Mouse (Mus musculus) subcutaneous adipose tissue, adult 2 months (tissue): ENCODE measurements around the gene Ripk3. TPM values are rescaled to one million over a fixed set of nuclear protein-coding genes. Genes with fewer than 3 reads are reported as not detected.

ENCODE experiments used
- polyA plus RNA-seq: library from polyadenylated mRNA; depleted of rRNA; stranded (reverse); fragments of >200 nt; gene quantifications from 2 replicates; pipeline ENCODE4 v1.2.3, GENCODE M21; 2012; ENCODE audit warnings: low replicate concordance; rRNA removed

Gene Ripk3
- polyA plus RNA-seq, result 14.6 and 21.8 TPM in 2 replicates

GRCm38 (mm10) chr14:55788256-55789050, at the start of gene Ripk3:
Gene Ripk3, minus strand, starts transcription at chr14:55788865.

GRCm38 (mm10) chr14:55822991-55823762, 34.5 kb upstream of the Ripk3 start, which contains the start of gene Nfatc4:
Gene Nfatc4, plus strand, starts transcription at chr14:55823144.

GRCm38 (mm10) chr14:55783958-55784235, 4.8 kb downstream of the Ripk3 start, which contains the start of gene Adcy4:
Gene Adcy4, minus strand, starts transcription at chr14:55784095.

GRCm38 (mm10) chr14:55765696-55766095, 23.0 kb downstream of the Ripk3 start, which contains the start of gene Ltb4r1:
Gene Ltb4r1, plus strand, starts transcription at chr14:55765962.

GRCm38 (mm10) chr14:55761163-55761562, 27.5 kb downstream of the Ripk3 start, which contains the start of gene Ltb4r2:
Gene Ltb4r2, plus strand, starts transcription at chr14:55761428.

GRCm38 (mm10) chr14:55758363-55758784, 30.3 kb downstream of the Ripk3 start, which contains the start of gene Cideb:
Gene Cideb, minus strand, starts transcription at chr14:55758458.

GRCm38 (mm10) chr14:55745180-55745860, 43.3 kb downstream of the Ripk3 start, which contains the start of the genes Dhrs1 and Nop9:
Gene Dhrs1, minus strand, starts transcription at chr14:55745690.
Gene Nop9, plus strand, starts transcription at chr14:55745693.

Other genes starting within 250 kb of the Ripk3 start
- gene Pck2, start 248.6 kb downstream of the Ripk3 start, polyA plus RNA-seq, result 44.1 and 72.2 TPM in 2 replicates
- gene Dcaf11, start 228.9 kb downstream of the Ripk3 start, polyA plus RNA-seq, result 79.4 and 81.9 TPM in 2 replicates
- gene A730061H03Rik, start 228.5 kb downstream of the Ripk3 start, polyA plus RNA-seq, result 2.9 and 3.1 TPM in 2 replicates
- gene Fitm1, start 213.2 kb downstream of the Ripk3 start, polyA plus RNA-seq, result 0.68 and 2.5 TPM in 2 replicates
- 111 and 123 TPM in 2 replicates for gene Psme1, start 210.7 kb downstream of the Ripk3 start, polyA plus RNA-seq
- gene Emc9, start 203.6 kb downstream of the Ripk3 start, polyA plus RNA-seq, result 34.6 and 113 TPM in 2 replicates
- 133 and 138 TPM in 2 replicates for gene Psme2, start 197.8 kb downstream of the Ripk3 start, polyA plus RNA-seq
- gene Rnf31, start 197.2 kb downstream of the Ripk3 start, polyA plus RNA-seq, result 27.9 and 42.1 TPM in 2 replicates
- gene Irf9, start 185.3 kb downstream of the Ripk3 start, polyA plus RNA-seq, result 39.3 and 81.5 TPM in 2 replicates
- gene Rec8, start 170.8 kb downstream of the Ripk3 start, polyA plus RNA-seq, result 0.10 and 23.9 TPM in 2 replicates
- gene Ipo4, start 152.9 kb downstream of the Ripk3 start, polyA plus RNA-seq, result 115 and 240 TPM in 2 replicates
- 1.3 and 8.1 TPM in 2 replicates for gene Gm49378, start 151.0 kb downstream of the Ripk3 start, polyA plus RNA-seq
- gene Tm9sf1, start 145.1 kb downstream of the Ripk3 start, polyA plus RNA-seq, result 73.5 and 94.8 TPM in 2 replicates
- gene Tssk4, start 138.7 kb downstream of the Ripk3 start, polyA plus RNA-seq, result 0.77 and 1.5 TPM in 2 replicates
- 31.3 and 35.2 TPM in 2 replicates for gene Mdp1, start 128.4 kb downstream of the Ripk3 start, polyA plus RNA-seq
- gene Gmpr2, start 116.9 kb downstream of the Ripk3 start, polyA plus RNA-seq, result 28.6 and 31.3 TPM in 2 replicates
- 292 and 416 TPM in 2 replicates for gene Nedd8, start 116.7 kb downstream of the Ripk3 start, polyA plus RNA-seq
- gene Tinf2, start 107.0 kb downstream of the Ripk3 start, polyA plus RNA-seq, result 12.3 and 17.1 TPM in 2 replicates
- gene Tgm1, start 74.9 kb downstream of the Ripk3 start, polyA plus RNA-seq, result 0.60 and 2.2 TPM in 2 replicates
- gene Rabggta, start 66.6 kb downstream of the Ripk3 start, polyA plus RNA-seq, result 34.6 and 47.9 TPM in 2 replicates
- gene Dhrs1, start 43.2 kb downstream of the Ripk3 start, polyA plus RNA-seq, result 95.6 and 110 TPM in 2 replicates
- gene Nop9, start 43.2 kb downstream of the Ripk3 start, polyA plus RNA-seq, result 14.6 and 30.0 TPM in 2 replicates
- gene Cideb, start 30.4 kb downstream of the Ripk3 start, polyA plus RNA-seq, result 2.5 and 4.1 TPM in 2 replicates
- 0.06 and 0.14 TPM in 2 replicates for gene Ltb4r2, start 27.4 kb downstream of the Ripk3 start, polyA plus RNA-seq
- gene Ltb4r1, start 22.9 kb downstream of the Ripk3 start, polyA plus RNA-seq, result 2.3 and 4.5 TPM in 2 replicates
- 29.4 and 44.4 TPM in 2 replicates for gene Adcy4, start 4.8 kb downstream of the Ripk3 start, polyA plus RNA-seq
- gene Nfatc4, start 34.3 kb upstream of the Ripk3 start, polyA plus RNA-seq, result 17.6 and 94.3 TPM in 2 replicates
- 5.7 and 24.4 TPM in 2 replicates for gene Nynrin, start 65.1 kb upstream of the Ripk3 start, polyA plus RNA-seq
- gene Cbln3, start 95.5 kb upstream of the Ripk3 start, polyA plus RNA-seq, result 0.13 and 0.48 TPM in 2 replicates
- gene Khnyn, start 96.1 kb upstream of the Ripk3 start, polyA plus RNA-seq, result 17.0 and 28.5 TPM in 2 replicates
- gene Sdr39u1, start 111.4 kb upstream of the Ripk3 start, polyA plus RNA-seq, result 66.2 and 69.6 TPM in 2 replicates
- 2.2 and 10.2 TPM in 2 replicates for gene Cma1, start 155.8 kb upstream of the Ripk3 start, polyA plus RNA-seq
- gene Cma2, start 162.1 kb upstream of the Ripk3 start, polyA plus RNA-seq, result not detected in 2 replicates
- not detected in 2 replicates for gene Mcpt1, start 229.1 kb upstream of the Ripk3 start, polyA plus RNA-seq
- not detected in 2 replicates for gene Mcpt9, start 241.6 kb upstream of the Ripk3 start, polyA plus RNA-seq